Mouse (Mus musculus) brain, embryonic 14.5 days (tissue): ENCODE measurements at regions not wholly inside any gene's neighbourhood (a gene's known extent, or its start where the extent isn't known, plus 50 kb on each side); places are given as distances from the start of the nearest gene placed in this dataset.

Source experiments
- CTCF ChIP-seq: fragments of 200-500 bp; IDR thresholded peaks from 2 replicates; pipeline ENCODE4 v1.5.1; 2012; ENCODE audit warnings: inconsistent platforms, mild to moderate bottlenecking, moderate library complexity, borderline replicate concordance; ENCODE audit not compliant: insufficient read depth, insufficient read length; ENCODE audit errors: extremely low read depth
- POLR2A ChIP-seq: fragments of 200-500 bp; IDR thresholded peaks from 2 replicates; pipeline ENCODE4 v1.6.1; 2012; ENCODE audit warnings: mild to moderate bottlenecking, inconsistent platforms, borderline replicate concordance; ENCODE audit not compliant: poor library complexity, insufficient read depth, insufficient read length, severe bottlenecking; ENCODE audit errors: extremely low read depth

DNA sequence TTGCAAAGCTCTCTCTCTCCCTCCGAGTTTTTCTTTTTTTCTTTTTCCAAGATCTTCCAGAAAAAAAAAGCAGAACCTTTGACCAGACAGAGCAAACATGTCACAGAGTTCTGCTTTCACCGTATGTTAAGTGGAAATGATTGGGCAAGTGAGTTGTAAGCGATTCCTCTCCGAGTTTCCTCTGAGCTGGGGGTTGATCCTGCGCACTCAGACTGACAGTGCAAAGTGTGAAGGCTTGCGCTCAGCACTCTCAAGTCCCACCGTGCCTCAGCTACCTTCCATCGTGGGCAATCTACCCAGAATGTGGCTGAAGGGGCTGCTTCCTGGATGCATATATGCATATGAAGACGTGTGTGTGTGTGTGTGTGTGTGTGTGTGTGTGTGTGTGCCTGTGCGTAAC lies 164.3 kb upstream of the Ado start:
- TF ChIP-seq CTCF (no peak), POLR2A (no peak)
